Mouse (Mus musculus): Measurements from ENCODE around the gene Pgap1.

Pgap1 gene

DNA sequence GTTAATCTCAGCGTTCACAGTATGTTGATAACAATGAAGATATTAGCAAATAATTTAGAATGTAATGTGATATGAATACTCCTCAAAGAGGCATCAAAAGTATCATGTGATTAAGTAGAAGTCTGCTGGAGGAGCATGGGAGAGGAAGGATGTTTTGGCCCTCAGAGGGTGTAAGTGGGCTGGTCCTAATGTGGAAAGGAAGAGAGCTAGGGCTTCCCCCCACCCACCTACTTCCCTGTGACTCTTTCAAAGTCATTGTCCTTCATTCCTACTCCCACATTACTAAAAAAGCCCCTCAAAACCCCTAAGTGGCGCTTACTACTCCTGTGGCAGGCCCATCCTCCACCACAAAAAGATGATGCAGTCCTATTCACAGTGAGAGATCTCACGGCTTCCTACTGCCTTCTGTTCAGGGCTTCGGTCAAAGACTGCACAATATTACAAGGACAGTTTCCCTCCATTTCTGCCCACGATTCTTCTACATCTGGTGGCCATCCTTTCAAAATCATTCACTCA, 37.4 kb downstream of the Pgap1 start:
- no peak for DNase-seq

DNA sequence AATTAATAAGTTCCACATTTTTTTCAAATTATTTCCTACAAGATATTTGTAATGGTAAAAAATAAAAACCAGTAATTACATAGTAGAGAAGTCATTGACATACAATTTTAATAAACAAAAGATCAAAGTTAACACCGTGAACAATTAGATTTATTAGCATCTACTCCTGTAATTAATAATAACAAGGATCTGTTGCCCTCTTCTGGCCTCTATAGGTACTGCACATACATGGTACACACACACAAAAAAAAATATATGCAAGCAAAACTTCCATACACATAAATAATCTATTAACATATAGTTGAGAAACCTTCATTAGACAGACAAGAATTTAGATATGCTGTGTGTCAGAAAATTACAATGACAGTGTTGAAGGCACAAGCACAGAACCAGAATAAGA, 43.6 kb downstream of the Pgap1 start:
- DNase-seq = peak; percentile 49

DNA sequence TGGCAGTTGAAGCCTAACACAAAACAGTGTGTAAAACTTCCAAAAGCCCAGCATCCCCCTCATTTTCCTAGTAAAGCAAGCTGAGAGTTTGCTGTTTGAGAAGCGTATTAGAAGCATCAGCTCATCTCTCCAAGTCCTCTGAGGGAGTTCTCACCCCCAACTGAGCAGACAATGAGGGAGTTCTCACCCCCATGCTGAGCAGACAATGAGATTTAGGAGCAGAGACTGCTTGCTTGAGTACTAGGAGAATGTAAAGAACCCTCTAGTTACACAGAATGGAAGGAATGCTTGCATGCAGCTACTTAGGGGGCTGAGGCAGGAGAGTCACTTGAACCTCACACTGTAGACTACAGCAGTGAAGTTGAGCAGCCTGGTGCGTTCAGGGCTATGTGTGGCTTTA, 59.0 kb downstream of the Pgap1 start:
- no peak for DNase-seq

DNA sequence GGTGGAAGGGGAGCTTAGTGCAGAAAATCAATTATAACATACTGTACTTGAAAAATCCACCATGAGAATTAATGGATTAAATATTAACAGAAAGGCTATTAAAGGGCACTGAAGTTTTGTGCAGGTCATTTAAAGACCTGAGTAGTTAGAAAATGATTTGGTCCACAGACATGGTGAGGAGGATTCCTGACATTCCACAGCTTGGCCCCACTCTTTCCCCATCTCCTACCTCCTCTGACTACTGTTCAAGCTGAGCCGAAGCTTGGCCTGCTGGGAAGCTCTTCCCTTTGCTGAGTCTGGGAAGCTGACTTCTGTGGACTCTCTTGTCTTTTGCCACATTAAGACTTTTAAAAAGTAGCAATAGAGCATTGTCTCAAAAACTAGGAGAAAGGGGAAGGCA, 61.2 kb downstream of the Pgap1 start:
- DNase-seq = no peak

GRCm38 (mm10) chr1:54493496-54493895, 64.0 kb downstream of the Pgap1 start:
- peak; percentile 78 for DNase-seq

DNA sequence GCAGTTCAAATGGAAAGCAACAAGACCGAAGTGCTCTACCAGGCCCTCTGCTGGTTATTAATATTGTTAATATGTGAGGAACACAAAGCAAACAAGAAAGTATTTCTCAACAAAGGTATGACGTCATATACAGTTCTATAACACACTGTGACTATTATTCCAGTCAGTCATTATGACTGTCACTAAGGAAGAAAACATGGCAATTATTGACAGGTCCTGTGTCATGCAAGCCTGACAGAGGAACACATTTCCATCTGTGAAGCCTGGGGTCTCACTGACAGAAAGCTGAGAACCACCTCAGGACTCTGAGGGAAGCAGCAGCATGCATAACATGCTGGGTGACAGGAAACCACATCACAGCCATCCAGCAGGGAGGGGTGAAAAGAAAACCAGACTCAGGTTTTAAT, 65.0 kb downstream of the Pgap1 start:
- peak; percentile 85 for DNase-seq

DNA sequence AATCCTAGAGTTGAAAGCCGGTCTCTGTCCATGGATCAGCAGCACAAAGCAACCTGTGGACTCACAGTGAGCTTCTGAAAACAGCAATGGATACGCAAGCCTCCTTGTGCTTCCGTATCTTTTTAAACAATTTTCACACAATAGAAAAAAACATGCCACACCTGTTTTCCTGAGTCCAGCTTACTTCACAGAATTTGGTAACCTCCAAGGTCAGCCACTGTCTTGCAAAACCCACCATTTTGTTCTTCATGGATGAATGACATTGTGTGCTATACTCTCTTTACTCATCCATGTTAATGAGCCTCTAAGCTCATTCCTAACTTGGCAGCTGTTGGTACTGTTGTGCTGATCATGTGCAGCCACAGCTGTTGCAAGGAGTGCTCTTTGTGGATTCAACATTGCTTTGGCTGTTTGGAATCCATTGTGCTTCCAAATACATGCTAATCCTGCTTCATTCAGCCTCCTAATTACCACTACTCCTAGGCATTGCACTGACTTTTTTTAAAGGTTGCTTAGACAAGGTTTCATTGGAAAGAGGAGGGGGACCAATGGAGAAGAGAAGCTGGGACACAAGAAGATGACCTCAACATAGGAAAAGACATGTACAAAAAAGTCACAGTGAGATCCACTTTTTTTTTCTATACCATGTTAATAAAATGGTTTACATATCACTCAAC, 72.6 kb downstream of the Pgap1 start:
- no peak for DNase-seq

GRCm38 (mm10) chr1:54480491-54480890, 77.0 kb downstream of the Pgap1 start:
- no peak for DNase-seq

DNA sequence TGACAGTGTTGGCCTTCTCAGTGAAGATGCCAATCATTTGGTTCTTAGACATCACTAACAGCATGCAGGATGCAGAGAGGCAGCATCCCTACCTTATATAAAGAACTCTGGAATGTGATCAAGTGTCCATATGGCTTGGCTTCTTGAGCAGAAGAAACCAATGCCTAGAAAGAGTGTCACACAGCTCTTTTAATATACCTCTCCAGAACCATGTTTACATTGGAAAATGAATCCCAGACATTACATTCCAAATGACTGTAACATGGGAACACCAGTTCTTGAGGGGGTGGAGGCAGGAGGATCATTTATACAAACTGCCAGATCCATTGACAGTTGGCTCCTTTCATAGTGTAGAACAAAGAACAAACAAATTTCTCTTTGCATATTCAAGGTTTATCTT, 88.8 kb downstream of the Pgap1 start:
- DNase-seq = no peak

DNA sequence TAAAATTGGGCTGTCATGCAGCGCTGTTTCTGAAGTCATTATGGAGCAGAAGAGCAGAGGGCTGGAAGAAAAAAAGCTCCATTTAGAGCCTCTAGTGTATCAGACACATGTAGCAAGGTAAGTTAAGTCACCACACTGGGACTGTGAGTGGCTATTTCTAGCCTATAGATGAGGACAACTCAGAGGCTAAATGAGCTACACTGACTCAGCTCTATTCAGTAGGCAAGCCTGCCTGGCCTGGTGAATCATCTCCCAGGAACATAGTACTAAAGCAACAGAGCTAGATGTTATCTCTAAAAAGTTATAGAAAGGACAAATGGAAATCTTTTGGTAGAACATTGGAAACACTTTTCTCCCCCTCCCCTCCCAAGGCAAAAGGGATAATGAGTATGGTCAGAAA, 90.1 kb downstream of the Pgap1 start:
- DNase-seq = no peak

- DNase-seq = no peak
These were observed 105.4 kb downstream of the Pgap1 start for GRCm38 (mm10) chr1:54452116-54452515.

GRCm38 (mm10) chr1:54448833-54449232, 108.7 kb downstream of the Pgap1 start:
- no peak for DNase-seq

DNA sequence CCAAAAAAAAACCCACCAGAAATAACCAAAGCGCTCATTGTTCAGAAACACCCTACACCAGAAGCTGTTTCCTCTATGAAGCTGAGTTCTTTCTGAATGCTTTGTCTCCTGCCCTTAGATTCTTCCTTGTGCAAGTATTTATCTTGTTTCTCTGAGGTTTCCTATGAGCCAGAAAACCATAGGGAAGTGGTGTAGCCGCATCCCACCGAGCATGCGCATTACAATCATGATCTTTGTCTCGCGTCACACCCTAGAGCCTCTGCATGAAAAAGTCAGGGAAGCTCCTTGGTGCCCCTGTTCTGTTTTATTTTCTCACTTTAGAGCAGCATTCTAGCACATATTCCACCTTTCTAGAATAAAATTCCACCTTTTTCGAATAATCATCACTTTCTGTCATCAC, 113.8 kb downstream of the Pgap1 start:
- peak; percentile 10 for DNase-seq

DNA sequence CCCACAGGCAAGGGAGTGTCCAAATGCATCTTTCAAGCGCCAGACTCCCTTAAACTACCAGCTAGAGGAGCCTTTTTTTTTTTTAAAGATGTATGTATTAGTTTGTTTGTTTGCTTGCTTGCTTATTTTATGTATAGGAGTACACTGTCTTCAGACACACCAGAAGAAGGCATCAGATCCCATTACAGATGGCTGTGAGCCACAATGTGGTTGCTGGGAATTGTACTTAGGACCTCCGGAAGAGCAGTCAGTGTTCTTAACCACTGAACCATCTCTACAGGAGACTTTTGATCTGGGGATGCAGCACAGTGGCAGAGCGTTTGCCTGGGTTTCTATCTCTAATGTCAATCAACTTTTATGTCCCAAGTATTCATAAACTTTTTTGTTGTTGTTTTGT, 118.4 kb downstream of the Pgap1 start:
- DNase-seq = no peak

GRCm38 (mm10) chr1:54438340-54439079, 119.0 kb downstream of the Pgap1 start, which contains the start of gene Gtf3c3:
Gtf3c3 (minus strand) TSS chr1:54438971.
- peak; percentile 85 for DNase-seq

Data from thymus, postnatal 14 days (tissue).